Mouse (Mus musculus): ENCODE data around the gene Sftpa1. TPM values are rescaled to one million over a fixed set of nuclear protein-coding genes. Genes with fewer than 3 reads are reported as not detected.

The Sftpa1 gene
- polyA plus RNA-seq, 1 experiment: not detected

GRCm38 (mm10) chr14:41151220-41151898, 19.8 kb downstream of the Sftpa1 start, which contains the start of gene Mbl1:
Mbl1 (plus strand) TSS chr14:41151458.
- WGBS: 69% methylated on average over 7 of the region's 7 CpGs
- no peak for DNase-seq (ENCODE audit: low read depth, low spot score)

- no peak for DNase-seq (ENCODE audit: low read depth, low spot score)
- 41% methylated on average over 4 of the region's 4 CpGs for WGBS
These were observed 28.5 kb downstream of the Sftpa1 start for GRCm38 (mm10) chr14:41160076-41160475.

DNA sequence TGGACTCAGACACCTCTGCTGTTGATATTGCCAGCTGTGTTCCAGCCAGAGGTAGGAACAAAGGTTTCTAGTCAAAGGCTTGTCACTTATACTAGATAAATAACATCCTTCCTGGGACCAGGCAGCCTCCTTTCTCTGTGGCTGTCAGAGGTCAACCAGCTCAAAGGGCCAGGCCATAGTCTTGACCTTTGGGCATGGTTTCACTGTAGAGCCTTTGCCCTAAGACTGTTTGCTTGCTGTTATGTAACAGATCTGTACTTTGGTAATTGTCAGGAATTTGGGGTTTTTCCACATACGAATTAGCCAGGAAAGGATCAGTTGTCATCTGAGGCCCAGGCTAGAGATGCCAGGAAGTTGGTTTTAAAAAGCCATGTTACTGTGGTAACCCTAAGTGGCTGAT, 29.2 kb downstream of the Sftpa1 start:
- WGBS: 24% methylated on average over 1 of the region's 1 CpGs
- DNase-seq (ENCODE audit: low read depth, low spot score): no peak

GRCm38 (mm10) chr14:41162663-41163062, 31.1 kb downstream of the Sftpa1 start:
- WGBS: 16% methylated on average over 2 of the region's 2 CpGs
- DNase-seq (ENCODE audit: low read depth, low spot score): no peak

- DNase-seq (ENCODE audit: low read depth, low spot score): no peak
- WGBS: 38% methylated on average over 5 of the region's 5 CpGs
These were observed 35.7 kb downstream of the Sftpa1 start for GRCm38 (mm10) chr14:41167278-41167677.

DNA sequence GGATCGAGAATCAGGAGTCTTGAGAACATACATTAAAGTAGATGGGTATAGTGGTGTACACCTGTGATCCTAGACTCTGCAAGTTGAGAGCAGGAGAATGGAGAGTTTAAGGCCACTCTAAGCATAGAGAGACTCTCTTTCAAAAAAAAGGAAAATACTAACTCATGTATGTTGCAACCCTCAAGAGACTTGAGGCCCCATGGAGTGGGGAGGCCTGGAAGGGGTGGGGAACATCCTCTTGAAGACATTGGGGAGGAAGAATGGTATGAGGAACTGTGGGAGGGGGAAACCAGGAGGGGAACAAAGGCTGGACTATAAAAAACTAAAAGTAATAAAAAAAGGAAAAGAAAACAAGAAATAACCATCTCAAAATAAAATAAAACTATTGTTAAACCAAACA, 37.0 kb downstream of the Sftpa1 start:
- DNase-seq (ENCODE audit: low read depth, low spot score): no peak
- WGBS: 85% methylated on average over 1 of the region's 1 CpGs

- 27% methylated on average over 2 of the region's 2 CpGs for WGBS
- no peak for DNase-seq (ENCODE audit: low read depth, low spot score)
These were observed 38.9 kb downstream of the Sftpa1 start for GRCm38 (mm10) chr14:41170514-41170913.

DNA sequence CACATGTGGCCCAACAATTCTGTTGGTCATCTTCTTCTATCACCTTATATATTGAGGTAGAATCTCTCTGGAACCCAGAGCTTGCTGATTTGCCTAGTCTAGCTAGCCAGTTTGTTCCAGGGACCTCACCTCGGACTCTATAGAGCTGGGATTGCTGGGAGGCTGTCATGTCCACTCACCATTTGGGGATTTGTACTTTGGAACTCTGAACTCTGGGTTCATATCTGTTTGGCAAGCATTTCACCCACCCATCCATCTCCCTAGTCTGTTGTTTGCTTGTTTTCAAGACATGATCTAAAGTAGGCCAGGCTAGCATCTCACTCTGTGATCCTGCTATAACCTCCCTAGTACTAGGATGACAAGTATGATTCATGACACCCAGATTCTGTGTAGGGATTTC, 43.2 kb downstream of the Sftpa1 start:
- WGBS: 60% methylated on average over 1 of the region's 1 CpGs
- DNase-seq (ENCODE audit: low read depth, low spot score): no peak

DNA sequence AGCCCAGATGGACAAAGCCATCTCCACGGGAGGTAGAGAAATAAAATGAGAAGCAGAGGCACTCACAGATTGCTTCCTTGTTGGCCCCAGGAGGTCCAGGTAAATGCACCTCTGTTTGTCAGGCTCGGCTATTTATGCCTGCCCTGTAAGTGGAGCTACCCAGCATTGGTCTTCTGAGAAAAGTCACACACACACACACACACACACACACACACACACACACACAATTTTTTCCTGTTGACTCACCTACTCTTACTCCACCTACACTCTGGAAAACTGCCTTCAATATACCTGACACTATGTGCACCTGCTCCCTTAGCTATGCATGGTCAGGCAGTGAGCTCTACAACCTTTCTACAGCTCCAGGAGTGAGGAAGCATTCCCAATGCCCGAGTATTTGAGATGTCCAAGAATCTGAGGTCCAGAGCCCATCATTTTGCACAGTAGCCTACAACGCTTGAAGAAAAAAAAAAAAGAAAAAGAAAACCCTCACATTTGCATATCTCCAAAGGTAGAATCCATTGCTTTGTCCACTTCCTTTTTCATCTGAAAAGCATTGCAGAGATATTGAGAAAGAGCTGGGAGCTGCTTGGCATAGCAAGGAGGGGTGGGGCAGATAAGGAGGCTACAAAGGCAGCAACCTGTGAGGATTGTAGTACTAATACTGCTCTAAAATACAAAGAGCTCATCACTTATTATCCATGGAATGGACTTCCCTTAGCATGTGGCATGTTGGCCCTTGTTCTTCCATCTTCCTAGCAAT, 53.7 kb downstream of the Sftpa1 start, which contains the start of gene Sftpd:
TSS of gene Sftpd (minus strand) at position 91 of the 763 bp plus-strand sequence.
- 44% methylated on average over 4 of the region's 4 CpGs for WGBS
- no peak for DNase-seq (ENCODE audit: low read depth, low spot score)

Other genes starting within 250 kb of the Sftpa1 start
- gene Sh2d4b, start 238.5 kb upstream of the Sftpa1 start, polyA plus RNA-seq (2012; rRNA removed): 0.10 and 0.16 TPM in 2 replicates
- 49.4 and 50.9 TPM in 2 replicates for gene Tspan14, start 165.0 kb upstream of the Sftpa1 start, polyA plus RNA-seq (2012; rRNA removed)
- 5.6 and 20.5 TPM in 2 replicates for gene Fam213a, start 118.0 kb upstream of the Sftpa1 start, polyA plus RNA-seq (2012; rRNA removed)
- gene Dydc2, start 62.6 kb upstream of the Sftpa1 start, polyA plus RNA-seq (2012; rRNA removed): not detected in 2 replicates
- not detected in 2 replicates for gene Dydc1, start 58.9 kb upstream of the Sftpa1 start, polyA plus RNA-seq (2012; rRNA removed)
- gene Mat1a, start 26.7 kb upstream of the Sftpa1 start, polyA plus RNA-seq (2012; rRNA removed): not detected in 2 replicates
- not detected in 2 replicates for gene Mbl1, start 19.7 kb downstream of the Sftpa1 start, polyA plus RNA-seq (2012; rRNA removed)
- not detected in 2 replicates for gene Sftpd, start 53.4 kb downstream of the Sftpa1 start, polyA plus RNA-seq (2012; rRNA removed)
- gene Gm2832, start 147.0 kb downstream of the Sftpa1 start, polyA plus RNA-seq (2012; rRNA removed): not detected in 2 replicates
- gene Gm5798, start 216.8 kb downstream of the Sftpa1 start, polyA plus RNA-seq (2012; rRNA removed): not detected in 2 replicates

Data from large intestine, adult 2 months (tissue).